Mouse (Mus musculus) G1E (cell line): Measurements from ENCODE around the gene Dcun1d4.

ENCODE experiments used
- CTCF ChIP-seq: IDR thresholded peaks from 2 replicates; pipeline ENCODE4 v1.5.1; 2012; ENCODE audit warnings: low read depth, low read length, inconsistent platforms, mixed read lengths
- GATA1 ChIP-seq: IDR thresholded peaks from 2 replicates; pipeline ENCODE4 v1.6.1; 2012; ENCODE audit warnings: borderline replicate concordance, low read length, inconsistent platforms, mixed read lengths
- GATA2 ChIP-seq: IDR thresholded peaks from 2 replicates; pipeline ENCODE4 v1.6.1; 2012; ENCODE audit warnings: low read depth, low read length, inconsistent platforms, borderline replicate concordance
- TAL1 ChIP-seq: conservative IDR thresholded peaks from 2 replicates; pipeline ENCODE4 v1.6.1; 2012; ENCODE audit warnings: low read depth, low read length, inconsistent platforms, mixed read lengths

DNA sequence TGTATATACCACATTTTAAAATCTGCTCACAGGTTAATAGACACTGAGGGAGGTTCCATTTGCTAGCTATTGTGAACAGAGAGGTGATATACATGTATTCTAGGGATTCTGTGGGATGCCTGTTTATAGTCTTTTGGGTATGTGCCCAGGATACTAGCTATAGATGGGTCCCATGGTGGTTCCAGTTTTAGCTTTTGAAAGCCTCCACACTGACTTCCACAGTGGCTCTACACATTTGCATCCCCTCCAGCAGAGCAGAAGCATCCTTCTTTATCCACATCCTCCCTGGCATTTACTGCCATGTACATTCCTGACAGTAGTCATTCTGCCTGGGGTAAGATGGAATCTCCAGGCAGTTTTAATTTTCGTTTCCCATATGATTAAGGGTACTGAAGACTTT, 30.5 kb upstream of the Dcun1d4 start:
- no peak for TF ChIP-seq CTCF
- no peak for TF ChIP-seq GATA2
- TF ChIP-seq TAL1: no peak
- no peak for TF ChIP-seq GATA1
